Mouse (Mus musculus) NIH3T3 (cell line): ENCODE results near the gene Mul1.

Experiments used
- DNase-seq: peaks from one replicate; pipeline ENCODE4 v3.0.0-alpha.2; 2012; ENCODE audit warnings: low read depth

Gene Mul1

GRCm38 (mm10) chr4:138461471-138461870 is 27.0 kb downstream of the Mul1 start:
- no peak for DNase-seq

GRCm38 (mm10) chr4:138462971-138463831 is 28.7 kb downstream of the Mul1 start:
- peak; percentile 48 for DNase-seq

DNA sequence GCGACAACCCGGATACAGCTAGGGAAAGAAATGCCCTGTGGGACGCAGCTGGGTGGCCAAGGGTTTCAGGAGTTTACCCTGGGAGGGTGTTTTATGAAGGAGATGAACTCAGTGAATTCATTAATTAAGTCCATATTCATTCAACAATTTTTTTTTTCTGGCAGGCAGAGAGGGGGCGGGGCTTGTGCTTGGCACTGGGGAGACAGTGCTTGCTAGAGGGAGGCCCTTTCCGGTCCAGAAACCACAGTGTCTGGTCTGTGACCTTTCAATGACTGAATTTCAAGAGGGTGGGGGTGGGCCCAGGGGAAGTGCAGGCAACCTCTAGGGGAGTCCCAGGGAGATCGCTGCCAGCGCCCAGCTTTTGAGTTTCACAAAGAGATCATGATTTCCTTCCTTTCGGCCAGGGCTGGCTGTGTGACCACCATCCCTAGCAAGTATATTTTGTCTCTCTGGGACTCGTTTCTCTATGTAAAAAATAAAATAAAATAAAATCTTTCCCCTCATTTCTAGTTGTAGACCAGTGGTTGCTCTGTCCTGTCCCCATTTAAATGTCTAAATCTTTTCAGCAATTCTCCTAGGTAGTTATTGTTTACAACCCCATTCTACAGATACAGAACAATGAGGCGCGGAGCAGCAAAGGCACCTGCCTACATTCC is 29.5 kb downstream of the Mul1 start:
- peak; percentile 82 for DNase-seq

- DNase-seq = peak; percentile 48
Observed at GRCm38 (mm10) chr4:138464667-138465353, 30.3 kb downstream of the Mul1 start.

GRCm38 (mm10) chr4:138465446-138465845 is 31.0 kb downstream of the Mul1 start:
- DNase-seq = no peak

DNA sequence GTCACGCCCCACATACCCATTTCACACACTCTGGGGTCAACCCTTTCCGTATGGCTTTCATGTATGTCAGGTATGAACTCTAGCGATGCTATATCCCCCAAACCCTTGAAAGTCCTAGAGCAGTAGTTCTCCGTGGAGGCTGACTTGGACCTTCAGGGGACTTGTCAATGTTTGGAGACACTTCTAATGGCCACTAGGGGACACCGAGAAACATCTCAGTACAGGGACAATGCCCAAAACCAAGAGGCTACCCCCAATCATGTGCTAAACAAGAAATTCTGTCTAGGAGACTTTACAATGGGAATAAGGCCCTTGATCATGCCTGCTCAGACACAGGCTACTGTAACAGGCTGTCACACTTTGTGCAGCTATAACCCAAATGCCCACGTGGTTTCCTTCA is 32.2 kb downstream of the Mul1 start:
- DNase-seq = no peak

GRCm38 (mm10) chr4:138467451-138467850 is 33.0 kb downstream of the Mul1 start:
- DNase-seq = no peak

GRCm38 (mm10) chr4:138469080-138469479 is 34.6 kb downstream of the Mul1 start:
- DNase-seq = no peak

DNA sequence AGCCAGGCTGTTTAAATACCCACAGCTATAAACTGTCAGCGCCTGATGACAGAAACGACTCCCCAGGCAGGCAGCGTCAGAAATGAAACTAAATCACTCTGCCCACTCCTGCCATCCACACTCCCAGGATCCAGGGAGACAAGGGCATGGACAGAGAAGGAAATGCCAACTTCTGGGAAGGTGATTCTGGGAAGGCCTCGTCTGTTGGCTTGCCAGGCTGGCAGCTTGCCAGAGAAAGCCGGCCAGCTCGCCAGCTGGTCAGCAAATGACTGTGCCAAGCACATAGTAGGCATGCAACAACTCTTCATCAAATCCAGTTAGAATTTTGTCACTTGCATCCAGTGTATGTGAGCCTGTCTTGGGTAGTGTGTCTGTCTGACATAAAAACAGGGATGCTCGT is 36.8 kb downstream of the Mul1 start:
- DNase-seq = no peak

DNA sequence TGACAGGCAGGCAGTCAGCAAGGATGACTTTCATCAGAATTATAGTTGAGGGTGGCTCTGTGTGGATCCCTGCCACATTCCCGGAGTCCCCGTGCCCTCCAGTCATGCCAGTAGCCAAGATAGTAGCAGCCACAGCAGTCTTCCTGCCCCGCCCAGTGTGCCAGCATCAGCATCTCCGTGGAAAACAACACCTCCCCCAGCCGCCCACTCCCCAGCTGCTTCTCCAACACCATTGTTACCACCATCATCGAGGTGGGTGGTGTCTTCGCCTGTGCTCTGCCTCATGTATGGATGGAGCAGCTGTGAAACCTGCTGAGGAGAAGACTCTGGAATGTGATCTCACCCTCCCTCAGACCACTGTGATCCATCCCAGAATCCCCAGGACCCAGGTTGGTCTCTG is 45.1 kb downstream of the Mul1 start:
- no peak for DNase-seq

GRCm38 (mm10) chr4:138480962-138481361 is 46.5 kb downstream of the Mul1 start:
- no peak for DNase-seq

DNA sequence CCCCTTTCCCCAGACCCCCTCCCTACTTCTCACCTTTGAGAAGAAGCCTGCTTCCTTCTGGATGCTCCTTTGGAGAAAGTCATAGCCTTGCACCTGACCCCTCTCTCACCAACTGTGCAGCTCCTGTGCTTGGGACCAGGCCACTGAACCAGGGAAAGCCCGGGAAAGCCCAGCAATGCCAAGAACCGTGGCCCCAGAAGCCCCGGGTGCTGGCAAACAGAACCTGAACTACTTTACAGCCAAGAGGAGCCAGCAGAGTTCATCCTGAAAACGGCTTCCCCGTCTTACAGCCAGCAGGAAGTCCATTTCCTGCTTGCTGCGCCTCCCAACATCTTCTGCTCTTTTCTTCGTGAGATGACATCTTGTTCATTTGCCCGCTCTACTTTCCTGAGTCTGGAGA is 48.2 kb downstream of the Mul1 start:
- no peak for DNase-seq

- no peak for DNase-seq
Observed at GRCm38 (mm10) chr4:138488241-138488640, 53.8 kb downstream of the Mul1 start.

GRCm38 (mm10) chr4:138491088-138491487 is 56.6 kb downstream of the Mul1 start:
- no peak for DNase-seq
